Mouse (Mus musculus): ENCODE results near the gene R3hdm4. TPM values are rescaled to one million over a fixed set of nuclear protein-coding genes. Genes with fewer than 3 reads are reported as not detected.

R3hdm4 gene
- total and polyA plus RNA-seq, 2 experiments, result 12.4 to 80.0 TPM

DNA sequence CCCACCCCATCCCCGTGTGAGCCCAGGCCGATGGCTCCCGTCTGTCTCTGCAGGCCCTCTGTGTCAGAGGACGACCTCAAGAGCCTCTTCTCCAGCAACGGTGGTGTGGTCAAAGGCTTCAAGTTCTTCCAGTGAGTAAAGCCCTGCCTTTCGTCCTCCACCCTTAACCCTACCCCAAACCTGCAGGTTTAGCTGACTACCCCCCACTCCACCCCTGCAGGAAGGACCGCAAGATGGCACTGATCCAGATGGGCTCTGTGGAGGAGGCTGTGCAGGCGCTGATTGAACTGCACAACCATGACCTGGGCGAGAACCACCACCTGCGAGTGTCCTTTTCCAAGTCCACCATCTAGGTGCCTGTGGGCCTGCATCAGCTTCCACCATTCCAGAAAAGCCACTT lies 58.1 kb downstream of the R3hdm4 start:
- Histone ChIP-seq H3K36me3 (ENCODE audit: control insufficient read depth, insufficient read depth, low read length) (peaks cover 25% of the 10 kb centered on the region), H3K27ac (replicated peaks; ENCODE audit: insufficient read depth, low read depth, low read length) (no peak overlapping the region), H3K4me3 (ENCODE audit: insufficient read depth, low read depth, low read length) (no peak overlapping the region), H3K4me1 (ENCODE audit: control insufficient read depth, insufficient read depth, low read length) (peaks cover 5% of the 10 kb centered on the region), H3K27me3 (ENCODE audit: control insufficient read depth, insufficient read depth, low read length) (no peaks in the 10 kb centered on the region), H3K79me2 (ENCODE audit: control insufficient read depth, insufficient read depth, low read length) (peaks cover 14% of the 10 kb centered on the region; the same call in 1 of the 2 replicates), H3K9ac (ENCODE audit: low read depth, low read length) (no peak overlapping the region)
- 79% methylated on average over 10 of the region's 10 CpGs for WGBS
- TF ChIP-seq CTCF (IDR thresholded peaks at IDR 0.05; ENCODE audit: low read depth, low read length), result no peak
- no peak for TF ChIP-seq POLR2A (IDR thresholded peaks at IDR 0.05; ENCODE audit: extremely low read depth, insufficient read depth, low read length)
- DNase-seq (ENCODE audit: extremely low read depth, low read depth, low spot score), result no peak

DNA sequence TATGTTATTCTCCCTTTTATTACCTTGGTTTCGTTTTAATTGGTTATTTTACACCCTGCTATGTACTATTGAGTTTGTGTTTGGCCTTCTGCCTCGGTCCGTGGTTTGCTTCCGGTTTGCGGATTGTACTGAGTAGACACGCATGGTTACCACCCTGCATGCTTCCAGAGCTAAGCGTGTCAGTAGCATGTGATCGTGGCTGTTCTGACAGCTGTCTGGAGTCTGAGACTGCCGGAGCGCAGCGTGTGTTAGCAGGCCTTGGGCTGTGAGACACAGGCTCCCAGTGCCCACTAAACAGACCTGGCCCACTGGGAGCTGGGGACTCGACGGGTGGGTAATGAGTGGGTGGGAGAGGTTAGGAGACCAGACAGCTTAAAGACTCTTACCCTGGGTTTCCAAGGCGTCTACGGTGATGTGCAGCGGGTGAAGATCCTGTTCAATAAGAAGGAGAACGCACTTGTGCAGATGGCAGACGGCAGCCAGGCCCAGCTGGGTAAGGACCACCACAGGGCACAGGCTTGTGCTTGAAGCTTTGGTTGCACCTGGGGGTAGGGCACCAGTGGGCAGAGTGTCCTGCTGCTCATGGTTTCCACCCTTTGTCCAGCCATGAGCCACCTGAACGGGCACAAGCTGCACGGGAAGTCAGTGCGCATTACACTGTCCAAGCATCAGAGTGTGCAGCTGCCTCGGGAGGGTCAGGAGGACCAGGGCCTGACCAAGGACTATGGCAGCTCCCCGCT lies 58.8 kb downstream of the R3hdm4 start:
- no peak for TF ChIP-seq POLR2A (IDR thresholded peaks at IDR 0.05; ENCODE audit: extremely low read depth, insufficient read depth, low read length)
- TF ChIP-seq CTCF (IDR thresholded peaks at IDR 0.05; ENCODE audit: low read depth, low read length), result no peak
- Histone ChIP-seq H3K4me3 (ENCODE audit: insufficient read depth, low read depth, low read length) (no peak overlapping the region), H3K9ac (ENCODE audit: low read depth, low read length) (no peak overlapping the region), H3K4me1 (ENCODE audit: control insufficient read depth, insufficient read depth, low read length) (peaks cover 11% of the 10 kb centered on the region), H3K27ac (replicated peaks; ENCODE audit: insufficient read depth, low read depth, low read length) (no peak overlapping the region), H3K27me3 (ENCODE audit: control insufficient read depth, insufficient read depth, low read length) (no peaks in the 10 kb centered on the region), H3K36me3 (ENCODE audit: control insufficient read depth, insufficient read depth, low read length) (peaks cover 25% of the 10 kb centered on the region), H3K79me2 (ENCODE audit: control insufficient read depth, insufficient read depth, low read length) (peaks cover 21% of the 10 kb centered on the region)
- 90% methylated on average over 23 of the region's 23 CpGs for WGBS
- DNase-seq (ENCODE audit: extremely low read depth, low read depth, low spot score), result no peak

DNA sequence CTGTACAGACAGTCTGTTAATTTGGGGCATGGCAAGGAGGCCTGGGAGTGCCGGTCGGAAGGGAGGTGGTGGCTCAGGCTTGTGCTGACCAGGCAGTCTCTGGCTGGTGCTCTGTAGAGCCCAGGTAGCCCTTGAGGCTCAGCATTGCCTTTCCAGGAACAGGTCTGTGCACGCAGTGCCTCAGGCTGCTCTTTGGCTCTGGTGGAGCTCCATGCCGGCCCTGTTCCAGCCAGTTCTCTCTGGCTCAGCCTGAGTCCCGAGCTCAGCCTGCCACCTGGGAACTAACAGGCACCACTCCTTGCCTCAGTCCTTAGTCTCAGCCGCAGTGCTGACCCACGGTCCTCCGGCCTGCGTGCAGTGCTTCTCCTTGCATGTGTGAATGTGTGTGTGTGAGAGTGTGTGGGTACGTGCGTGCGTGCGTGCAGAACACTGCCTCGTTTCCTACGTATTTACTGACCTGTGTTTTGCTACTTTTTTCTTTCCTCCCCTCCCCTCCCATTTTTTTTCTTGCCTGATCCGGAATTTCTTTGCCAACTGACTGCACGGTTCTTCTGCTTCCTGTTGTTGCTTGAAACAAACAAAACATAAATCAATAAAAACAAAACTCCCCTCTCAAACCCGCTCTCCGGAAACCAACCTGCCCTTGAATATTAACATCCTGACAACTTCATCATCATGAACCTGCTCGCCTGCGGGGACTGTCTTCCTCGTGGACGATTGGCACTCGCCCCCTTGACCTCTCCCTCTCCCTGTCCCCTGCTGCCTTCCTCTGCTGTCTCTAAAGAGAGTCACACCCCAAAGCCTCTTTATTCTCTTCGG lies 59.6 kb downstream of the R3hdm4 start:
- Histone ChIP-seq H3K27me3 (ENCODE audit: control insufficient read depth, insufficient read depth, low read length) (no peaks in the 10 kb centered on the region), H3K4me3 (ENCODE audit: insufficient read depth, low read depth, low read length) (no peak overlapping the region), H3K9ac (ENCODE audit: low read depth, low read length) (no peak overlapping the region), H3K36me3 (ENCODE audit: control insufficient read depth, insufficient read depth, low read length) (peaks cover 25% of the 10 kb centered on the region), H3K4me1 (ENCODE audit: control insufficient read depth, insufficient read depth, low read length) (peaks cover 19% of the 10 kb centered on the region), H3K27ac (replicated peaks; ENCODE audit: insufficient read depth, low read depth, low read length) (no peak overlapping the region), H3K79me2 (ENCODE audit: control insufficient read depth, insufficient read depth, low read length) (peaks cover 28% of the 10 kb centered on the region)
- no peak for TF ChIP-seq POLR2A (IDR thresholded peaks at IDR 0.05; ENCODE audit: extremely low read depth, insufficient read depth, low read length)
- TF ChIP-seq CTCF (IDR thresholded peaks at IDR 0.05; ENCODE audit: low read depth, low read length), result no peak
- DNase-seq (ENCODE audit: extremely low read depth, low read depth, low spot score), result no peak
- 75% methylated on average over 25 of the region's 25 CpGs for WGBS

- Histone ChIP-seq H3K4me3 (ENCODE audit: insufficient read depth, low read depth, low read length) (no peak overlapping the region), H3K27me3 (ENCODE audit: control insufficient read depth, insufficient read depth, low read length) (no peaks in the 10 kb centered on the region), H3K27ac (replicated peaks; ENCODE audit: insufficient read depth, low read depth, low read length) (no peak overlapping the region), H3K4me1 (ENCODE audit: control insufficient read depth, insufficient read depth, low read length) (peaks cover 22% of the 10 kb centered on the region), H3K9ac (ENCODE audit: low read depth, low read length) (no peak overlapping the region), H3K36me3 (ENCODE audit: control insufficient read depth, insufficient read depth, low read length) (peaks cover 25% of the 10 kb centered on the region), H3K79me2 (ENCODE audit: control insufficient read depth, insufficient read depth, low read length) (peaks cover 37% of the 10 kb centered on the region)
- no peak for DNase-seq (ENCODE audit: extremely low read depth, low read depth, low spot score)
- 95% methylated on average over 26 of the region's 26 CpGs for WGBS
- TF ChIP-seq CTCF (IDR thresholded peaks at IDR 0.05; ENCODE audit: low read depth, low read length) (no peak), POLR2A (IDR thresholded peaks at IDR 0.05; ENCODE audit: extremely low read depth, insufficient read depth, low read length) (no peak)
These were observed 60.7 kb downstream of the R3hdm4 start for GRCm38 (mm10) chr10:79860079-79860911.

Other genes starting within 250 kb of the R3hdm4 start
Only the 30 nearest of the 34 such genes appear.
- gene Bsg, start 216.7 kb downstream of the R3hdm4 start, total RNA-seq (2014; rRNA removed), result 652 and 839 TPM in 2 replicates
- 523 and 643 TPM in 2 replicates for gene Bsg, start 216.7 kb downstream of the R3hdm4 start, polyA plus RNA-seq (2012; rRNA removed)
- 0.09 and 0.13 TPM in 2 replicates for gene Hcn2, start 204.6 kb downstream of the R3hdm4 start, total RNA-seq (2014; rRNA removed)
- 0.45 and 0.67 TPM in 2 replicates for gene Hcn2, start 204.6 kb downstream of the R3hdm4 start, polyA plus RNA-seq (2012; rRNA removed)
- 7.7 and 12.8 TPM in 2 replicates for gene Polrmt, start 174.6 kb downstream of the R3hdm4 start, total RNA-seq (2014; rRNA removed)
- 32.7 and 42.4 TPM in 2 replicates for gene Polrmt, start 174.6 kb downstream of the R3hdm4 start, polyA plus RNA-seq (2012; rRNA removed)
- not detected in 2 replicates for gene Fgf22, start 166.1 kb downstream of the R3hdm4 start, total RNA-seq (2014; rRNA removed)
- not detected in 2 replicates for gene Fgf22, start 166.1 kb downstream of the R3hdm4 start, polyA plus RNA-seq (2012; rRNA removed)
- 7.6 and 11.7 TPM in 2 replicates for gene Rnf126, start 154.3 kb downstream of the R3hdm4 start, total RNA-seq (2014; rRNA removed)
- gene Rnf126, start 154.3 kb downstream of the R3hdm4 start, polyA plus RNA-seq (2012; rRNA removed), result 65.1 and 70.6 TPM in 2 replicates
- 0.09 and 0.27 TPM in 2 replicates for gene Fstl3, start 143.9 kb downstream of the R3hdm4 start, total RNA-seq (2014; rRNA removed)
- 0.18 and 0.60 TPM in 2 replicates for gene Fstl3, start 143.9 kb downstream of the R3hdm4 start, polyA plus RNA-seq (2012; rRNA removed)
- not detected in 2 replicates for gene Prss57, start 130.2 kb downstream of the R3hdm4 start, total RNA-seq (2014; rRNA removed)
- gene Prss57, start 130.2 kb downstream of the R3hdm4 start, polyA plus RNA-seq (2012; rRNA removed), result not detected in 2 replicates
- gene Palm, start 127.6 kb downstream of the R3hdm4 start, total RNA-seq (2014; rRNA removed), result 0.81 and 0.92 TPM in 2 replicates
- gene Palm, start 127.6 kb downstream of the R3hdm4 start, polyA plus RNA-seq (2012; rRNA removed), result 1.9 and 3.0 TPM in 2 replicates
- gene Misp, start 100.2 kb downstream of the R3hdm4 start, total RNA-seq (2014; rRNA removed), result 0.18 and 0.40 TPM in 2 replicates
- 0.16 and 0.51 TPM in 2 replicates for gene Misp, start 100.2 kb downstream of the R3hdm4 start, polyA plus RNA-seq (2012; rRNA removed)
- 43.9 and 86.1 TPM in 2 replicates for gene Ptbp1, start 66.8 kb downstream of the R3hdm4 start, total RNA-seq (2014; rRNA removed)
- 77.6 and 103 TPM in 2 replicates for gene Ptbp1, start 66.8 kb downstream of the R3hdm4 start, polyA plus RNA-seq (2012; rRNA removed)
- 0.40 TPM in 1 of 2 replicates, not detected in the other for gene Prtn3, start 46.7 kb downstream of the R3hdm4 start, total RNA-seq (2014; rRNA removed)
- 0.20 and 1.1 TPM in 2 replicates for gene Prtn3, start 46.7 kb downstream of the R3hdm4 start, polyA plus RNA-seq (2012; rRNA removed)
- gene Plppr3, start 46.6 kb downstream of the R3hdm4 start, total RNA-seq (2014; rRNA removed), result under 0.01 TPM in 1 of 2 replicates, not detected in the other
- gene Plppr3, start 46.6 kb downstream of the R3hdm4 start, polyA plus RNA-seq (2012; rRNA removed), result 0.38 and 0.47 TPM in 2 replicates
- gene Elane, start 35.0 kb downstream of the R3hdm4 start, total RNA-seq (2014; rRNA removed), result 0.20 TPM in 1 of 2 replicates, not detected in the other
- 0.12 and 0.15 TPM in 2 replicates for gene Elane, start 35.0 kb downstream of the R3hdm4 start, polyA plus RNA-seq (2012; rRNA removed)
- 5.7 and 11.3 TPM in 2 replicates for gene Cfd, start 30.4 kb downstream of the R3hdm4 start, total RNA-seq (2014; rRNA removed)
- 0.37 and 0.98 TPM in 2 replicates for gene Cfd, start 30.4 kb downstream of the R3hdm4 start, polyA plus RNA-seq (2012; rRNA removed)
- 5.9 and 8.2 TPM in 2 replicates for gene Med16, start 12.3 kb downstream of the R3hdm4 start, total RNA-seq (2014; rRNA removed)
- gene Med16, start 12.3 kb downstream of the R3hdm4 start, polyA plus RNA-seq (2012; rRNA removed), result 29.9 and 30.6 TPM in 2 replicates
- not detected in 2 replicates for gene Gm26602, start 10.4 kb downstream of the R3hdm4 start, total RNA-seq (2014; rRNA removed)
- not detected in 2 replicates for gene Gm26602, start 10.4 kb downstream of the R3hdm4 start, polyA plus RNA-seq (2012; rRNA removed)
- 0.18 and 0.60 TPM in 2 replicates for gene Kiss1r, start 4.2 kb downstream of the R3hdm4 start, total RNA-seq (2014; rRNA removed)
- 1.5 and 1.9 TPM in 2 replicates for gene Kiss1r, start 4.2 kb downstream of the R3hdm4 start, polyA plus RNA-seq (2012; rRNA removed)
- 0.37 and 0.74 TPM in 2 replicates for gene Arid3a, start 5.8 kb upstream of the R3hdm4 start, total RNA-seq (2014; rRNA removed)
- gene Arid3a, start 5.8 kb upstream of the R3hdm4 start, polyA plus RNA-seq (2012; rRNA removed), result 0.69 and 1.7 TPM in 2 replicates
- 24.8 TPM in 2 replicates for gene Wdr18, start 38.9 kb upstream of the R3hdm4 start, total RNA-seq (2014; rRNA removed)
- 59.8 and 63.3 TPM in 2 replicates for gene Wdr18, start 38.9 kb upstream of the R3hdm4 start, polyA plus RNA-seq (2012; rRNA removed)
- gene Grin3b, start 49.5 kb upstream of the R3hdm4 start, total RNA-seq (2014; rRNA removed), result 0.18 TPM in 1 of 2 replicates, not detected in the other
- gene Grin3b, start 49.5 kb upstream of the R3hdm4 start, polyA plus RNA-seq (2012; rRNA removed), result 0.45 TPM in 2 replicates
- gene Tmem259, start 63.1 kb upstream of the R3hdm4 start, total RNA-seq (2014; rRNA removed), result 35.7 and 51.7 TPM in 2 replicates
- gene Tmem259, start 63.1 kb upstream of the R3hdm4 start, polyA plus RNA-seq (2012; rRNA removed), result 223 and 259 TPM in 2 replicates
- 5.2 and 6.4 TPM in 2 replicates for gene Cnn2, start 67.4 kb upstream of the R3hdm4 start, total RNA-seq (2014; rRNA removed)
- 6.9 and 9.8 TPM in 2 replicates for gene Cnn2, start 67.4 kb upstream of the R3hdm4 start, polyA plus RNA-seq (2012; rRNA removed)
- 1.4 and 1.9 TPM in 2 replicates for gene Abca7, start 75.3 kb upstream of the R3hdm4 start, total RNA-seq (2014; rRNA removed)
- 3.2 and 3.4 TPM in 2 replicates for gene Abca7, start 75.3 kb upstream of the R3hdm4 start, polyA plus RNA-seq (2012; rRNA removed)
- 4.5 and 4.6 TPM in 2 replicates for gene Arhgap45, start 95.4 kb upstream of the R3hdm4 start, total RNA-seq (2014; rRNA removed)
- gene Arhgap45, start 95.4 kb upstream of the R3hdm4 start, polyA plus RNA-seq (2012; rRNA removed), result 7.7 and 10.9 TPM in 2 replicates
- 26.4 and 39.1 TPM in 2 replicates for gene Polr2e, start 118.6 kb upstream of the R3hdm4 start, total RNA-seq (2014; rRNA removed)
- gene Polr2e, start 118.6 kb upstream of the R3hdm4 start, polyA plus RNA-seq (2012; rRNA removed), result 71.1 and 74.6 TPM in 2 replicates
- gene Gpx4, start 126.0 kb upstream of the R3hdm4 start, total RNA-seq (2014; rRNA removed), result 712 and 752 TPM in 2 replicates
- 535 and 559 TPM in 2 replicates for gene Gpx4, start 126.0 kb upstream of the R3hdm4 start, polyA plus RNA-seq (2012; rRNA removed)
- gene Sbno2, start 184.4 kb upstream of the R3hdm4 start, total RNA-seq (2014; rRNA removed), result 8.9 and 11.8 TPM in 2 replicates
- gene Sbno2, start 184.4 kb upstream of the R3hdm4 start, polyA plus RNA-seq (2012; rRNA removed), result 19.2 and 25.9 TPM in 2 replicates
- 71.5 and 75.0 TPM in 2 replicates for gene Stk11, start 194.6 kb upstream of the R3hdm4 start, total RNA-seq (2014; rRNA removed)
- 96.8 and 110 TPM in 2 replicates for gene Stk11, start 194.6 kb upstream of the R3hdm4 start, polyA plus RNA-seq (2012; rRNA removed)
- 144 and 218 TPM in 2 replicates for gene Atp5d, start 217.4 kb upstream of the R3hdm4 start, total RNA-seq (2014; rRNA removed)
- 1,387 and 1,558 TPM in 2 replicates for gene Atp5d, start 217.4 kb upstream of the R3hdm4 start, polyA plus RNA-seq (2012; rRNA removed)
- 0.47 and 0.55 TPM in 2 replicates for gene Cbarp, start 219.6 kb upstream of the R3hdm4 start, total RNA-seq (2014; rRNA removed)
- gene Cbarp, start 219.6 kb upstream of the R3hdm4 start, polyA plus RNA-seq (2012; rRNA removed), result 1.2 TPM in 2 replicates

All from liver, adult 2 months (tissue).